Mouse (Mus musculus): ENCODE measurements around the gene Myo18a.

DNA sequence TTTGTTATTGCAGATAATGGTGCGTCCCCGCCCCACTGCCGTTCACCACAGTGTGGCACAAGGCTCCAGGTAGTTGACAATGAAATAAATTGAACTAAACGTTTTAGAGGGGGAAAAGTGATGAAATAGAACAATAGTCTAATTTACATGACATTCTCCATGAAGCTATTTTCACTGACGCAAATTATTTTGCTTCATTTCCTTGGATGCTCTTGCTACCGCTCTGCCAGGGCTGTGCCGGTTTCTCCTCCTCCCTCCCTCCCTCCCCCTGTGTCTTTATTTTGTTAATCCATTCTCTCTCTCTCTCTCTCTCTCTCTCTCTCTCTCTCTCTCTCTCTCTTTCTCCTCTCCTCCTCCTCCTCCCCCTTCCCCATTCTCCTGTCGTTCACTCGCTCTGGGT is 95.5 kb downstream of the Myo18a start:
- TF ChIP-seq POLR2A (IDR thresholded peaks at IDR 0.05; ENCODE audit: extremely low read depth, insufficient read depth, low read length) = no peak
- no peak for TF ChIP-seq CTCF (IDR thresholded peaks at IDR 0.05; ENCODE audit: extremely low read depth, insufficient read depth, low read length)

Measured in cortical plate, adult 2 months (tissue).